Mouse (Mus musculus) lung, adult 2 months (tissue): ENCODE data around the gene Mtx1.

ENCODE experiments used
- CTCF ChIP-seq: fragments of 200-500 bp; IDR thresholded peaks from 2 replicates; pipeline ENCODE4 v1.5.1; 2011; ENCODE audit warnings: mild to moderate bottlenecking, low read length, control low read depth; ENCODE audit not compliant: insufficient read depth
- POLR2A ChIP-seq: fragments of 200-500 bp; IDR thresholded peaks from 2 replicates; pipeline ENCODE4 v1.6.1; 2011; ENCODE audit warnings: low read depth, mild to moderate bottlenecking, control low read depth, low read length, borderline replicate concordance; ENCODE audit errors: extremely low read depth

GRCm38 (mm10) chr3:89199839-89200238 is 27.0 kb downstream of the Mtx1 start:
- TF ChIP-seq CTCF (no peak), POLR2A (no peak)
